Mouse (Mus musculus): Measurements from ENCODE around the gene Guca2b.
A peak's percentile ranks its signal among the peaks of the same experiment; 100 is the strongest.

DNA sequence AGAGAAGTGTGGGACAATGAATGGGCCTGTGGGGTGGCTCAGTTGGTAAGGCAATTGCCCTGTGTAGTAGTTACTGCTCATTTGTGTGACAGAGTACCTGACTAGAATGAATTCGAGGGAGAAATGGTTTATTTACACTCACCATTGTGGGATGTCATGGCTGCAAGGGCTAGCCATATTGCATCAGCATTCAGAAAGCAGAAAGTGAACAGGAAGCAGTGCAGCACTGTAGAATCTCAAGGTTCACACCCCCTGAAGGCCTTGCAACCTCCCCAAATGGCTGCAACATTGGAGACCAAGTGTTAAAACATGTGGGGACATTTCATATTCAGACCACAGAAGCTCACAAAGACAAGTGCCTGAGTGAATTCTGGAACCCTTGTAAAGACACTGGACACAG lies 44.7 kb downstream of the Guca2b start:
- TF ChIP-seq SIN3A (IDR thresholded peaks at IDR 0.05; ENCODE audit: low read length) (0 out of 2 replicates have a peak, but pooled peaks have one; percentile 10), CTCF (conservative IDR thresholded peaks at IDR 0.05 in 1 of 2, IDR thresholded peaks at IDR 0.05 in 1 of 2; ENCODE audit: low read depth in 2 of 2, low read length in 2 of 2) (no peak), SMC3 (IDR thresholded peaks at IDR 0.05; ENCODE audit: low read depth, low read length) (no peak), POLR2A (IDR thresholded peaks at IDR 0.05; ENCODE audit: low read depth, low read length) (no peak), TCF12 (IDR thresholded peaks at IDR 0.05; ENCODE audit: low read depth, low read length) (peak; percentile 40; the same call in 1 of the 2 replicates), USF1 (IDR thresholded peaks at IDR 0.05; ENCODE audit: low read depth, low read length) (no peak), EP300 (IDR thresholded peaks at IDR 0.05; ENCODE audit: low read length) (no peak), MEF2A (IDR thresholded peaks at IDR 0.05; ENCODE audit: borderline replicate concordance, low read depth, low read length) (no peak)

Data from CH12.LX (cell line).